Mouse (Mus musculus) hindbrain, embryonic 16.5 days (tissue): ENCODE data around the gene Hoxb3. TPM values are rescaled to one million over a fixed set of nuclear protein-coding genes. Genes with fewer than 3 reads are reported as not detected.

Experiments used
- ATAC-seq: fragments of 200-750 bp; cut with Nextera tagmentation; 2 replicates; pipeline ENCODE4 v1.8.0; 2017; ENCODE audit warnings: moderate TSS enrichment, moderate library complexity
- H3K27ac ChIP-seq: fragments of 300-500 bp; sonication (generic); 2 replicates; pipeline ENCODE4 v1.5.1; 2014; ENCODE audit warnings: low read depth, mild to moderate bottlenecking, control low read depth, low read length, moderate library complexity
- H3K27me3 ChIP-seq: fragments of 300-500 bp; sonication (generic); replicated peaks from 2 replicates; pipeline ENCODE4 v1.6.1; 2014; ENCODE audit warnings: low read length; ENCODE audit not compliant: control insufficient read depth, insufficient read depth
- H3K36me3 ChIP-seq: fragments of 300-500 bp; sonication (generic); 2 replicates; pipeline ENCODE4 v1.6.1; 2014; ENCODE audit warnings: mild to moderate bottlenecking, low read length, moderate library complexity, mixed read lengths; ENCODE audit not compliant: control insufficient read depth, insufficient read depth
- H3K4me1 ChIP-seq: fragments of 300-500 bp; sonication (generic); 2 replicates; pipeline ENCODE4 v1.6.1; 2014; ENCODE audit warnings: low read depth, low read length; ENCODE audit not compliant: control insufficient read depth, insufficient read depth
- H3K4me2 ChIP-seq: fragments of 300-500 bp; sonication (generic); 2 replicates; pipeline ENCODE4 v1.6.1; 2014; ENCODE audit warnings: mild to moderate bottlenecking, low read length, control low read depth, moderate library complexity
- H3K4me3 ChIP-seq: fragments of 300-500 bp; sonication (generic); 2 replicates; pipeline ENCODE4 v1.5.1; 2014; ENCODE audit warnings: mild to moderate bottlenecking, low read length, control low read depth, moderate library complexity
- H3K9ac ChIP-seq: fragments of 300-500 bp; sonication (generic); 2 replicates; pipeline ENCODE4 v1.6.1; 2014; ENCODE audit warnings: low read depth, mild to moderate bottlenecking, control low read depth, low read length, moderate library complexity
- H3K9me3 ChIP-seq: fragments of 300-500 bp; sonication (generic); 2 replicates; pipeline ENCODE4 v1.6.1; 2014; ENCODE audit warnings: mild to moderate bottlenecking, low read length, moderate library complexity; ENCODE audit not compliant: control insufficient read depth
- WGBS: fragments of 180-500 bp; shearing (Covaris S2); extraction: QIAGEN DNeasy Blood & Tissue Kit; methylation state at CpG from one replicate; pipeline ENCODE4 v1.1.7; 2014; 5-methylcytosine and 5-hydroxymethylcytosine counted together
- polyA plus RNA-seq: library from polyadenylated mRNA; unstranded; fragments of >200 nt; fragmentation: Nextera tagmentation; extraction: Ambion mirVana; gene quantifications from 2 replicates; pipeline ENCODE4 v1.2.1, GENCODE M21; 2015

Hoxb3 gene
- polyA plus RNA-seq, 1 experiment from 2014 or later = 4.8 TPM

DNA sequence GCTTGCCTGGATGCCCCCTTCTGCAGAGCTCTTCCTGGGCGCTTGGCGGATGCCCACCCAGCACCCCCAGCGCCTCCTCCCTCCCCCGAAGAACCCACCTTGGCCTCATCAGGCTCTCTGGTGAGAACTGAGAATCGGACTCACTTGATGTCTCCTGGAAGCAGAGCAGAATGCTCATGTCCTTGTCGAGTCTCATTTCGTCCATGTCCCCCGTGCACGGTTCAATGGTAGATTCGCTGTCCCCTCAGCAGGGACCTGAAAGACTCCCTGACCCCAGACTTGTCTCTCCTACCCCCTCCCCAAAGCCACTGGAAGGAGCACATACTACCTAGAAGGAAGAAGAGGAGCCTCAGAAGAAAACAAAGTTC lies 22.1 kb upstream of the Hoxb3 start:
- 4% methylated on average over 10 of the region's 10 CpGs for WGBS
- Histone ChIP-seq H3K27ac (peak overlapping the region; percentile 53), H3K9me3 (no peaks in the 10 kb centered on the region), H3K27me3 (peaks cover 42% of the 10 kb centered on the region), H3K36me3 (no peaks in the 10 kb centered on the region), H3K4me3 (peak overlapping the region; percentile 44), H3K4me1 (no peaks in the 10 kb centered on the region), H3K4me2 (peak overlapping the region; percentile 62), H3K9ac (peak overlapping the region; percentile 1; the same call in 1 of the 2 replicates)
- ATAC-seq = no peak

DNA sequence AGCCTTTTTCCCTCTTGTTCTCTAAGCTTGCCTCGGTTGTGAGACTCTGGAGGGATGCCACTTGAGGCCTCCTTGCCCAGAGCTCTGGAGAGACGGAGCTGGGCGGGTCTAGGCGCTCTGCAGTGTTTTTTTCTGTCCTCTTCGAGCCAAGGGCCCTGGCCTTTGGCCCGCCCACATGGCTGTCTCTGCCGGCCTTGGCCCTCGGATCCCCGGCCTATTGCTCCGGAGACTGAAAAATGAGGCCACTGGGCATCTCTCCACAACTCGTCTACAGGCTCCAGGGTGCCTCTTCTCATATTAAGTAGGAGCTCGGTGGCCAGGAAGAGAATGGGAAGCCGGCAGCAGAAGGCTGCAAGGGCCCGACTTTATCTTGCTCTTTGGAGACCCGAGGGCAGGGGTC lies 21.3 kb upstream of the Hoxb3 start:
- Histone ChIP-seq H3K4me3 (peak overlapping the region; percentile 43), H3K27ac (peak overlapping the region; percentile 60), H3K9me3 (no peaks in the 10 kb centered on the region), H3K4me2 (peak overlapping the region; percentile 62), H3K4me1 (no peaks in the 10 kb centered on the region), H3K9ac (peak overlapping the region; percentile 57), H3K36me3 (no peaks in the 10 kb centered on the region), H3K27me3 (peaks cover 42% of the 10 kb centered on the region)
- ATAC-seq = peak; percentile 54; the same call in 1 of the 2 replicates
- 1% methylated on average over 15 of the region's 15 CpGs for WGBS

DNA sequence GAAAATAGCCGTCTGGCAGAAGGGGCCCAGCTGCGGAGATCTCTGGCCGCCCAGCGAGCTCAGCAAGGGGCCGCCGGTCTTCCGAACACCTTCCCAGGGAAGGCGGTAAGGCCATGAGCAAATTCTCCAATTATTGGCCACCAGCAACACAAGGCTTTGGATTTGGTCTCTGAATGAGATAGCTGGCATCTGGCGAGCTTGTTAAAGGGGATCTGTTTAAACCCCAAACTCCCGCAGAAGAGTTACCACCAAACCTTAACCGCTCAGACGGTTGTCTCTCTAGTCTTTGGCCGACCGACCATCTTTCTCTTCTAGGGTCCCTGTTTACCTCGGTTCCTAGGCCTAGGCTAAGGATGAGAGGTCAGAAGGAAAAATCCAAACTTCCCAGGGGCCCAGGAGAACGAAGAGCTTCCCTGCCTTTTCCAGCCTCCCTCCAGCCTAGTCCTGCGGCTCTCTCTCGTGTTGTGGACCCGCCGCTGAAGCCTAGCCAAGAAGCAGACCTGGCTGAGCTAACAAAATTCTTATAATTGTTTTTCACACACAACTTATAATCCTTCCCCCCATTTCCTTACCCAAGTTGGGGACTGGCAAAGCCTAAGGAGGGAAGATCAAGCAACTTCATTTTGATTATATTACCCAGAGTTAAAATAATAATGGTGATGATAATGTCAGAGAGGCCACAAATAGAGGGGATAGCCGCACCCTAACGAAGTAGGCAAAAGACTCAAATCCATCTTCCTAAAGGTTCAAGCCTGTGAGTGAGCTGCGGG lies 20.6 kb upstream of the Hoxb3 start:
- Histone ChIP-seq H3K27ac (peak overlapping the region; percentile 60), H3K36me3 (no peaks in the 10 kb centered on the region), H3K4me2 (peak overlapping the region; percentile 62), H3K27me3 (peaks cover 42% of the 10 kb centered on the region), H3K9ac (peak overlapping the region; percentile 57), H3K4me1 (no peaks in the 10 kb centered on the region), H3K4me3 (peak overlapping the region; percentile 43), H3K9me3 (no peaks in the 10 kb centered on the region)
- no peak for ATAC-seq
- WGBS = 5% methylated on average over 23 of the region's 23 CpGs

DNA sequence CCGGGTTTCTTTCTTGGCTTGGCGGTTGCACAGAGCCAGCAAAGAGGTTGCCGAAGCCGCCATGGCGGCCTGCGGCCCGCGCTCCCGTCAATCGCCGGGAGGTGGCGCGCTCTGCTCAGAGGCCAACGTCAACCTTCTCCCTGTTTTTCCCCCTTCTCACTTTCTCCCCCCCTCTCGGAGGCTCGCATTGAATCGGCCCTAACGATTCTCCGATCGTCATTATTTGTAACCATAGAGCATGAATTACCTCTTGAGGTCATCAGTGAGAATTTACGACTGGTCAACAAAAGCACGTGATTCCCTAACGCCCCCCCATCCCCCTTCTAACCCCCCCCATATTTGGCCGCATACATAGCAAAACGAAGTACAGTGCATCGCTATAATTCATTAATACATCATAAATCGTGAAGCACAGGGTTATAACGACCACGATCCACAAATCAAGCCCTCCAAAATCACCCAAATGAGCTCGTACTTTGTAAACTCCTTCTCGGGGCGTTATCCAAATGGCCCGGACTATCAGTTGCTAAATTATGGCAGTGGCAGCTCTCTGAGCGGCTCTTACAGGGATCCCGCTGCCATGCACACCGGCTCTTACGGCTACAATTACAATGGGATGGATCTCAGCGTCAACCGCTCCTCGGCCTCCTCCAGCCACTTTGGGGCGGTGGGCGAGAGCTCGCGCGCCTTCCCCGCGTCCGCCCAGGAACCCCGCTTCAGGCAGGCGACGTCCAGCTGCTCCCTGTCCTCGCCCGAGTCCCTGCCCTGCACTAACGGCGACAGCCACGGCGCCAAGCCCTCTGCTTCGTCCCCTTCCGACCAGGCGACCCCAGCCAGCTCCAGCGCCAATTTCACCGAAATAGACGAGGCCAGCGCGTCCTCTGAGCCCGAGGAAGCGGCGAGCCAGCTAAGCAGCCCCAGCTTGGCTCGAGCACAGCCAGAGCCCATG lies 19.7 kb upstream of the Hoxb3 start, which contains the start of gene Hoxb5:
Gene Hoxb5, plus strand, starts transcription at position 186 of the 949 bp plus-strand sequence.
- no peaks in the 10 kb centered on the region for H3K9me3 ChIP-seq
- peak within 1 kb of the TSS; percentile 73 for H3K9ac ChIP-seq
- peak; percentile 63 for ATAC-seq
- H3K27ac ChIP-seq = peak within 1 kb of the TSS; percentile 90
- H3K27me3 ChIP-seq = peaks cover 41% of the 10 kb centered on the region
- H3K4me3 ChIP-seq = peak within 1 kb of the TSS; percentile 43
- under 1% methylated on average over 69 of the region's 69 CpGs for WGBS
- H3K4me1 ChIP-seq = no peaks in the 10 kb centered on the region
- no peaks in the 10 kb centered on the region for H3K36me3 ChIP-seq
- H3K4me2 ChIP-seq = peak within 1 kb of the TSS; percentile 62

DNA sequence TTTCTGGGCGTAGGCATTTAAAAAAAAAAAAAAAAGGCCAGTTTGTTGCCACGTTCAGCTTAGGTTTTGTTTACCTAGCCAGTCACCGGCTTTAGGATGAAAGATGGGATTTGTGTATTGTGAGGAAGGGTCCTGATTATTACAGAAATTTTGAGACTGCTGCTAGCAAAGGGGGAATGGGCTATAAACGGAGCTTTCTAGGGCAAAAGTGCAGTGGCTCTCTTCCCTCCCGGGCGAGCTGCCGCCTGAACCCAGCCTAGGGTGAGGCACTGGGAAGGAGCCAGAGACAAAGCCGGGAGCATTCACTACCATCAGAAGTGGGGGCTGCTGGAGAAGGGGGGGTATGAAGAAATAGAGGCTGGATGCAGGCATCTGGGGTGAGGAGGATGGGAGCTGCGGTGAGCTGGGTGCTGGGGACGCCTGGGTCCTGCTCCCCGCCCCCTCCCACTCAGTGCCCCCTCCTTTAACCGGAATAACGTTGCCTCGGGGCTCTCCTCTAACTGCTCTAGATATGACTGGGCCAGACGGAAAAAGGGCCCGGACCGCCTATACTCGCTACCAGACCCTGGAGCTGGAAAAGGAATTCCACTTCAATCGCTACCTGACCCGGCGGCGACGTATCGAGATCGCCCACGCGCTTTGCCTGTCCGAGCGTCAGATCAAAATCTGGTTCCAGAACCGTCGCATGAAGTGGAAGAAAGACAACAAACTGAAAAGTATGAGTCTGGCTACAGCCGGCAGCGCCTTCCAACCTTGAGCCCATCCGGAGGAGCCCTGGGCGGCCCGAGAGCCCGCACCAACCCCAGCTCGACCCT lies 18.5 kb upstream of the Hoxb3 start:
- Histone ChIP-seq H3K4me2 (peak overlapping the region; percentile 62), H3K4me1 (no peaks in the 10 kb centered on the region), H3K27me3 (peaks cover 48% of the 10 kb centered on the region), H3K9ac (peak overlapping the region; percentile 73), H3K27ac (peak overlapping the region; percentile 90), H3K4me3 (peak overlapping the region; percentile 43), H3K36me3 (no peaks in the 10 kb centered on the region), H3K9me3 (no peaks in the 10 kb centered on the region)
- WGBS = 1% methylated on average over 38 of the region's 38 CpGs
- no peak for ATAC-seq

DNA sequence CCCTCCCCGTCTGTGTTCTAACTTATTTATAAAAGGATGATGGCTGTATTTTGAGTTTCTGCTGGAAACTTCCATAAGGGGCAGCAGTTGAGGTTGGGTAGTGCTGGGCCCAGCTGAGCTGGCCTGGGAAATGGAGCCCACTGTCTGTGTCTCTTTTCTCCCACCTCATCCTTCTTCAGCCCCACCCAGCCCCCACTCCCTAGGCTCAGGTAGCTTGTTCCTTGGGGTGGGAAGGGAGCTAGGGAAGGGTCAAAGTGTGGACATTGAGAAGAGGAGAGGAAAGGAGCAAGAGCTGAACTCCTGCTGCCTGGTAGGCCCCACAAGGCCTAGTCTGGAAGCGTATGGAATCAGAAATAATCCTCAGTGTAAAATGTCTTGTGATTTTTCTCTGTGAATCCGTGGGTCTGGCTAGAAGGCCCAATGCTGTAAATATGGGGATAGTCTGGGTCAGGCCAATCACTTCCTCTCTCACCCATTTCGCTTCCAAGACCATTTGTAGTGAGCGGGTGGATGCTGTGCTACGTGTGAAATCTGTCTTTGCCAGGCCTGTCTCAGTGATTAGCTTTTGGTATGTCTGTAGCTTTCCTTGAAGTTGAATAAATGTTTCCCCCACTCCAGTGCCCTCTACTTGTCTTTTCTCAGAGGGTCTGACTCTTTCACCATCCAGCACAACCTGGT lies 17.5 kb upstream of the Hoxb3 start:
- Histone ChIP-seq H3K27me3 (peaks cover 49% of the 10 kb centered on the region), H3K4me1 (no peaks in the 10 kb centered on the region), H3K9me3 (no peaks in the 10 kb centered on the region), H3K4me3 (peak overlapping the region; percentile 28), H3K9ac (peak overlapping the region; percentile 73), H3K4me2 (peak overlapping the region; percentile 62), H3K36me3 (no peaks in the 10 kb centered on the region), H3K27ac (peak overlapping the region; percentile 90)
- no peak for ATAC-seq
- WGBS = 35% methylated on average over 6 of the region's 6 CpGs

DNA sequence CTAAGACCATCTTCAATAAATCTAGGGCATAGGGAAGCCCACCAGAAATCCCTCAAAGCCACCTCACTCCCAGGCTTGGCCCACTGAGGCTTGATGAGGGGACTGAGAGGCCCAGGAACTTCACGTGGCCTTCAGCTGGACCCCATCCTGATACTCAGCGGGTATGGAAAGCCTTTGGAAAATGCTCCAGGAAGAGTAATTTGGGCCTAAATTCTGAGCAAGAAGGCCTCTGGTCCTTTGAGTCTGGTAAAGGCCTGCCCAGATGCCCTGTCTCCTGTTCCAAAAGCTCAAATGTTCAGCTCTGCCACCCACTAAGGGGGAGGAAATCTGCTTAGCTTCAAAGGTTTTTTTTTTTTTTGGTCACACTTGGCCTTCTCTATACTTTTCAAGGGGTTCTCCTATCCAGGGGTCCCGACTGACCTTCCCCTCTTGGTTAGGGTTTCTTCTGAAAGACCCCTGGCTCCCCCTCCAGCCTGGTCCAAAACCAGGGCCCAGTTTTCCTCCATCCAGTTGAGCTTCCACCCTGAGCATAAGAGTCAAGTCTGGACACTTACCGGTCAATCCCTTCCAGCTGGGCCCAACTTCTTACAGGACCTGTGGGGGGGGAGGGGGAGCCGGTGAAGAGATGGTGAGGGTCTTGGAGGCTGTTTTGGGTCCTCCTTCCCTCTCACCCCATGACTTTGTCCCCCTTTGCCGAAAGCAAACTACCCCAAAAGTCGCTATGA lies 16.8 kb upstream of the Hoxb3 start:
- Histone ChIP-seq H3K4me1 (no peaks in the 10 kb centered on the region), H3K27me3 (peaks cover 52% of the 10 kb centered on the region), H3K36me3 (no peaks in the 10 kb centered on the region), H3K9ac (peak overlapping the region; percentile 73), H3K4me3 (peak overlapping the region; percentile 28), H3K27ac (peak overlapping the region; percentile 90), H3K4me2 (peak overlapping the region; percentile 62), H3K9me3 (no peaks in the 10 kb centered on the region)
- 20% methylated on average over 7 of the region's 7 CpGs for WGBS
- no peak for ATAC-seq

DNA sequence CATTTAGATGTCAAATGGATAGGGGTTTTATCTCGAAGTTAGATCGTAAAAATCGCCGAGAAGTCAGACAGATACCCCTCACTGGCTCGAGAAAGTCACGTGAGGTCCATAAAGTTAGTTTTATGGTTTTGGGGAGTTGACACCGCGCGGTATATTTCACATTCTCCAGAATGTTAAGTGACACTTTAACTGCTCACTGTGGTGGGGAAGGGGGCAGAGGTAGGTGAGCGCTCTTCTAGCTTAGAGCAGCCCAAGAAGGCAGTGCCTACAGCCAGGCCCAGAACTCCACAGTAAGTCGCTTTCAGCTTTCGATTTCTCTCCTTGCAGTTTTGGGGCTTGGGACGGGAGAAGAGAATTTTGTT lies 16.2 kb upstream of the Hoxb3 start:
- Histone ChIP-seq H3K27ac (peak overlapping the region; percentile 90), H3K9ac (no peak overlapping the region), H3K36me3 (no peaks in the 10 kb centered on the region), H3K4me1 (no peaks in the 10 kb centered on the region), H3K27me3 (peaks cover 55% of the 10 kb centered on the region), H3K9me3 (no peaks in the 10 kb centered on the region), H3K4me2 (peak overlapping the region; percentile 62), H3K4me3 (peak overlapping the region; percentile 28)
- 6% methylated on average over 13 of the region's 13 CpGs for WGBS
- no peak for ATAC-seq
